Mouse (Mus musculus) megakaryocyte-erythroid progenitor cell, adult 5-6 weeks (primary cell): ENCODE measurements around the gene 1110032A03Rik. TPM values are rescaled to one million over a fixed set of nuclear protein-coding genes. Genes with fewer than 3 reads are reported as not detected.

Experiments used
- ATAC-seq: replicated peaks from 2 replicates; pipeline ENCODE4 v1.8.0; 2016; ENCODE audit warnings: mild to moderate bottlenecking, inconsistent platforms; ENCODE audit not compliant: severe bottlenecking, poor library complexity, low FRiP score, low TSS enrichment
- total RNA-seq, 2 experiments: library from RNA; stranded (forward) in 1 of 2; stranded (reverse) in 1 of 2; fragments of 200-1000, 215-1000 nt in 1 of 2; fragments of >200 nt in 1 of 2; fragmentation: Nextera tagmentation in 1 of 2; gene quantifications; 2 replicates each; pipeline ENCODE4 v1.2.3; 2014 to 2017

Gene 1110032A03Rik
- total RNA-seq, 2 experiments from 2014 or later = 26.2 to 30.5 TPM

- no peak for ATAC-seq
These were observed 34.2 kb downstream of the 1110032A03Rik start for GRCm38 (mm10) chr9:50740867-50741784.

DNA sequence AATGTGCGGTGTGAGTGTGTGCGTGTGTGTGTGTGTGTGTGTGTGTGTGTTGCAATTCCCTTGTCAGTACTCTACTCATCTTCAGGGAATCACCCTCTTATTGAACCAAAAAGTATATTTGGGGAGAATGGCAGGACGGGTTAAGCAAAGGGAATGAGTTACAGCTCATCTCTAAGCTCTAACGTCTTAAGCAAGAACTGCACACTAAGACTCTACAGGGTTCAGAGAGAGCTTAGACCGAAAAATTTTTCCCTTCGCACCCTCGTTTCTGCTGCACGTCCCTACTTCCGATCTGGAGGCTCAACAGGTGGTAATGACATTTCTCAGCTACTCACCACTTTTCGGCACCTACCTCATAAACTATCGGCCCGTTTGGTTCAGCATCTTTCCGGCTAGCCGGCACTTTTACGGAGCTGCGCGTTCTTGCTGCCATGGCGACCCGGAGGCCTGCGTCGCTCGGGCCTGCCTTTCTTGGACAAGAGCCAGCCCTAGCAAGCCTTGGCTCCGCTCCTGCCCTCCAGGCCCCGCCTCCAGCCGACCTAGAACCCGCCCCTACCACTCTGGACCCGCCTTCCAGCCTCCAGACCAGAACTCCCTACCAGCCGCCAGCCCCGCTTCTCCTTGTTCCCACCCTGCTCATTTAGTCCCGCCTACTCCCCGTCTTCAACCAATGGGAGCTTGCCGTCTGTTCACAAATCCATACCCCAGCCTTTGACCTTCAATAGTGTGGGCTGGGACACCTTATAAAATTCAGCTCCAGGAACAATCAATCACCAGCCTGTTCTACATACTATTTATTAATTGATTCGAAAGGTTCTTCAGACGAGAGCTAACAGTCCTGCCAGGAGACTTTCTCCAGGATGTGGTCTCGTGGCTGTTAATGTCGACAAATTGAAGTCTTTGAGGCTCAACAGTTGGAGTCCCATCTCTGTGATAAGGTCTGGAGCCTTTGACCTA is 36.1 kb downstream of the 1110032A03Rik start, which contains the start of gene Dixdc1:
Dixdc1 (minus strand) TSS at position 604 of the 957 bp plus-strand sequence.
- peak; percentile 99 for ATAC-seq

DNA sequence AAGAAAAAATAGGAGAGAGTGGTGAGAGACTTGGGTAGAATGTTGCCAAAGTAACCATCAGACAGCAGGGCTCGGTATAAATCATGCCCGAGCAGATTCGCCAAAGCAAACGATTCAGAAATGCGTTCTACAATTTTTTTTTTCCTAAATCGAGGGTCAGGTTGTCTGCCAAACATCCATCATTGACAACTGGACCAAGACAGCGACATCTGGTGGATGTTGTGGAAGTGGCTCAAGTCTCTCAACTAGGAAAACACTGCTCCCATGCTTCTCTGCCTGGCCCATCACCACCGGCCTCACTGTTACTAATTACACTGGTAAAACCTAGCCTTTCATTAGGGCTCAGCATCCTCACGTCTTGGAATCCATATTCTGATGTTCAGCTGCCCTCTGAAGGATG is 40.3 kb downstream of the 1110032A03Rik start:
- no peak for ATAC-seq

DNA sequence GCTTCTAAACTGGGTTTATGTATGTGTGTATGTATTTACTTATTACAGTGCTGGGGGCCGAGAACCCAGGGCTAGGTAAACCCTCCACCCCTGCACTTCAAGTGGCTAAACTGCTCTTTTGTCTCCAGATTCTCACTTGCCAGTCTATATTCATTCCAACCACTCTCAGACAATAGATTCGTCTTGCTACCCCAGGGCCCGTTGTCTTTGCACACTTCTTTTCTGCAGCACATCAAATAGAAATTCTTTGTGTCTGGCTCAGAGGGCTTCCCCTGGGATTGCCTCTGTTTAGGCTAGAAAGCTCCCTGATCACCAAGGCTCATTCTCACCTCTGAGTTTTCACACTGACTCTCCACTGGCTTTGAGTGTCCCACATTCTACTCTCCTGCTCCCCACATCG is 42.8 kb downstream of the 1110032A03Rik start:
- ATAC-seq = no peak

DNA sequence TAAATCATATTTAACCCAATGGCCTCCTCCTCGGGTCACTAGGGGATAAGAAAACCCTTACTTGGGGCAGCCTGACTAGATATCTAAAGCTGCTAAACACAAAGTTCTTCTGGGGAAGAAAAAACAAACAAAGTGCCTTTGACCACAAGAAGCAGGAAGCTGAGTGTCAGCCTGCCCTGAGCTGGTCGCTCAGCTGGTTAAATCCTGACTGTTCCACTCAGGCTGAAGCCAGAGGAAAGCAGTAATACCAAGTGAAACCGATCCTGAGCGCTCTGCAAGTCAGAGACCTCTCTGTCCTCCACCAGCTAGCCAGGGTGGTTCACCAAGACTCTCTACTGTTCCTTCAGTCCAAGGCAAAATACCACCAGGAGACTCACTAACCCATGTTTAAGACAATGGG is 45.7 kb downstream of the 1110032A03Rik start:
- ATAC-seq = no peak

GRCm38 (mm10) chr9:50727925-50728651 is 47.2 kb downstream of the 1110032A03Rik start:
- no peak; the same call in 1 of the 2 replicates for ATAC-seq

DNA sequence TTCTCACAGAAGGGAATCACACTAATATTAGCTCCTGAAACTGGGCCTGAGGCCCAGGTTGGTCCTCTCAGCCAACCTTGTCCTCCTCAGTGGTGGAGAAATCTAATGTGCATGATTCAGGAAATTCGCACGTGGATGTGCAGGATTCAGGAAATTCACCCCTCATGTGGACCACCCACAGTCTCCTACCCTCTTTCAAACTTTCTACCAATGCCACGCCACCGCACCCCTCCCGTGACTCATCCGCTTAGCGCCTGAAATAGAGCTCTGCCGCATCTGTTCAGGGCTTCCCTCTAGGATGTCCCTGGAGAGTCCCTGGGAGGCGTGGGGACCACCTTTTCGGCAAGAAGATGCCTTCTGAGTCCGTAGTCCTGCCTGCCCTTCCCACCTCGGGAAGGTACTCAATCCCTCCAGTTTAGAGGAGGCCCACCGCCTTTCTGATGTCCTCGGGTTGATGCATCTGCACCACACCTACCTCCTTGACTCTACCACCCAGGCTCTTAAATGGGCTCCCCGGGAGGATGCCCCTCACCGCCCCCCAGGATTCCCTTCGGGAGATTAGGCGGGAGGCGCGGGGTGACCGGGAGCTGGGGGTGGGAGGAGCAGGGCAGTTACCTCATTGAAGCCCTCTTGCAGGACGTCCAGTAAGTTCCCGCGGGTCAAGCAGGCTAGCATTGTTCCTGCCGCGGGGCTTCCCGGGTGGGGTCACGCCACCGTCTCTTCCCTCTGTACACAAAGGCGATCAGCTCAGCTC is 48.0 kb downstream of the 1110032A03Rik start:
- ATAC-seq = no peak

DNA sequence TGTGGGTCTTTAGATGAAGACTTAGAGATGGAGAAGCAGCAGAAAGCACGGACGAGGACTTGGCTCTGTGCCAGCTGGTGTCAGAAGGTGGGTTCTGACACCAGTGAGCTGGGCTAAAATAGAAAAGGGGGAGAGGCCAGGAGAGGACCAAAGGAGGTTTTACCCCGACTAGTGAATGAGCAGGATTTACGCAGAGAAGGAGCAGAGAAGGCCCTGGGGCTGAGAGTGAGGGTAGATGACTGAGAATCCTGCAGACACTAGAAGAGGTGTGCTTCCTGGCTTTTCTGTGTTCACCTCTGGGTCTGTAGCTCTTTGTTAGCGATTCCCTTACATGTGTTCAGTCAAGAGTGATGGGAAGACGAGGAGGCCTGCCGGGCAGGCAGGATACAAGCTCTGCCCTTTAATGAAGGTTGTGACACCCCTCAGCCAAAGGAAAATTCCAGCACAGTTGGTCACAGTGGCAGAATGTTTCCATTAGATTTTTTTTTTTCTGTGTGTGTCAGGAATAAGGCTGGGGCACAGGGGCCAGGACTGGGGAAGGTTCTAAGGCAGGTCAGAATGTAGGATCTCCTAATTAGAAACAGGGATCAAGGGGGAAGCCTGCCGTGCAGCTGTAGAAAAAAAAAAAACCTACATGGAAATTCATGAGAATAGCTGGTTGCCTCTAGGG is 49.3 kb downstream of the 1110032A03Rik start:
- no peak for ATAC-seq

DNA sequence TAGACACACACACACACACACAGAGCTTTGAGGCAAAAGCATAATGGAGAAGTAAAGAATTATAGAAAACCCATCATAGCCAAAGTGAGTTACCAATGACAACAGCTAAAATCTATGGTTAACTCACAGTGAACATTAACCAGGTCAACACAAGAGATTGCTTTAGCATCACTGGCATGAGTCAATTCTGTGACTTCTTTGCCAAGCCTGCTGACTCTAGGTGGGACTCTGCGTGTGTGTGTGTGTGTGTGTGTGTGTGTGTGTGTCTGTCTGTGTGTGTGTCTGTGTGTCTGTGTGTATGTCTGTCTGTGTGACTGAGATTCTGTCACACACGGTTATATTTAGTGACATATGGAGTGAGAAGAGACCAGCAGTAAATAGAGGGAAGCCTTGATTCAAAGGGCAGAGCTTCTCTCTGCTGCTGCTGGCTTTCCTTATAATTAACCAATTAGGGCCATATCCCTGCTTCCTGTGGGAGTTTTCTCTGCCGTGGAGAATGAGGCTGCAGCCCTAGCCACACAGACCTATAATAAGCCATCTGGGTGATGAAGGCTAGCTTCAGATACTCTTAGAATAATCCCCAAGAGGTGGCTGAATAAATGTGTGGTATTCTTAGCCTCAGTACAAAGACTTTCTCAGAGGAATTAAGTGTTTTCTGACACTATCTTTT is 50.5 kb downstream of the 1110032A03Rik start:
- no peak for ATAC-seq

DNA sequence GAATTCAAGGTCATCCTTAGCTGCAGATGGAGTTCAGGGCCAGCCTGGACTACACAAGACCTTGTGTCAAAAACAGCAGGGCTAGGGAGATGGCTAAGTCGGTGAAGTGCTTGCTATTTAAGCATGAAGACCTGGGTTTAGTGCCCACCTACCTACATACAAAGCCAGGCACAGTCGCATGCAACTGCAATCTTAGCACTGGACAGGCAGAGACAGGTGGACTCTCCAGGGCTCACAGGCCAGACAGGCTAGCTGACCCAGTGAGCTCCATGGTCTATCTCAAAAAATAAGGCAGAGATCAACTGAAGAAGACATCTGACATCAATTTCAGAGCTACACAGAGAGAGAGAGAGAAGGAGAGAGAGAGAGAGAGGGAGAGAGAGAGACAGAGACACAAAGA is 51.2 kb downstream of the 1110032A03Rik start:
- no peak for ATAC-seq

GRCm38 (mm10) chr9:50723406-50723805 is 51.9 kb downstream of the 1110032A03Rik start:
- ATAC-seq = no peak

DNA sequence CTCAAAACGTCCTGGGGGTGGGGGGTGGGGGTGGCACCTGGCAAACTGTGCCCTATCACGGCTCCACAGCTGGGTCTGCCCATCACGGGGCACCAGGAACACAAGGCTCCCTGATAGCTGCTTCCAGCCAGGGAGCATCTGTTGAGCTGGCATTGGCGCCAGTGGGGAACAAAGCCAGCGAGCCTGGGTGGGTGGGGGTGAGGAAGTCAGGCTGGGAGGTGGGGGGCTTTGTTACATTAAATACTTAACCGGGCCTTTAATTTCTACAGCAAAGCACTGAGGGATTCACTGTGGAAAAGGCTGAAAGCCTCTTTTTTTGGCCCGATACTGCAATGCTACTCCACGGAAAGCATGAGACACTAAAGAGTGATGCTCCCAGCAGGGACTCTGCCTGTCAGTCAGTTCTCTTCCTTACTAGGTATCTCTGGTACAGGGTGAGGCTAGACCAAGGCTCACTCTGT is 52.8 kb downstream of the 1110032A03Rik start:
- ATAC-seq = no peak

DNA sequence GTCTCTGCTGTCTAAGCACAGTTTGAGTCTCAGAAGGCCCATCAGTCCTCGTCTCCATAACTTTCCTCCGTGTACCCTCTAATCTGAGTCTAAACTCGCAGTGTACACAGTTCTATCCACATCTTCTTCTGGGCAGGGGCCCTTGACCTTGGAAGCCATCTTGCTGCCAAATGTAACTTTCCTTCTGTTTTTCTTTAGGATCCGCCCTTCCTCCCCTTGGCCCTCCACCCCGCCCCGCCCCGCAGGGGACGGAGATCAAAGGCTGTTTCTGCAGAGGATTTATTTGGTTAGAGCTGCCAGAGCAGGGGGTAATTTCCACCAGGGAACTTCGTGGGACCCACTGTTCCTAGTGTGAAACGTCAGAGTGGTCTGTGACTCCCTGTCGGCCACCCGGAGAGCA is 54.3 kb downstream of the 1110032A03Rik start:
- ATAC-seq = no peak

- no peak for ATAC-seq
These were observed 56.4 kb downstream of the 1110032A03Rik start for GRCm38 (mm10) chr9:50718878-50719277.

DNA sequence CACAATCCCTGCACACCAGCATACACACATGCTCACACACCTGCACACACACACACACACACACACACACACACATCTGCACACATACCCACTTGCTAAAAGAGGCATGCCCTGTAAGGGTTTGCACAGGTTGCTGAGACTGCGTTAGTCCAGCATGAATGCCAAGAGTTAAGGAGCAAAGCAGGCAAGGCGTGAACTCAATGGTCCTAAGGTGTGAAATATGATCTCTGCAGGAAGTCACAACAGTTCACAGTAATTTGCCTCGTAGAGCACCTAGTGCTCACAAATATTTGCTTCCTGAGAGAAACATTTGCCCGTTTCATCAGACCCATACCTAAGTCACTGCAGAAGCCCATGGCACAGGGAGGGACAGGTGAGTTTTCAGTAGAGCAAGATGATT is 61.1 kb downstream of the 1110032A03Rik start:
- ATAC-seq = no peak
